Mouse (Mus musculus): ENCODE measurements around the gene Rnaset2a.
"Not testable (repeated sequence)": the region's sequence is repeated elsewhere in the genome, so short reads cannot be mapped to it uniquely, and the experiment has no call there.

DNA sequence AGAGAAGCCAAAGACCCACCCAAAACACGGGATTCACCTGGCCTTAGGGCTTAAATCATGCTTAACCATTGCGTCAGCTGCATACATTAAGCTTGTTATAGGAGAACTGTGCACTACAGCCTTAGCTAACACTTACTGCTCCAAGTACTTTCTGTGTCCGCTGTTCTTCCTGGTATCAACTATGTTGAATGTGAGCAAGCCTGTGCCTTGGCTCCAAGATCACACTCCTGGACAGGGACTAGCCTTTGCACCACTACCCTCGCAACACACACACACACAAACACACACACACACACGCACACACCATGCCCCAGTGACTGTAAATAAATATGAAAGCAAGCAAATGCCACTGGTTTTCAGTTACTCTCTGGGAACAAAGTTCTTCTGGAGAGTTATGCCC lies 966 bp downstream of the Rnaset2a start:
- not testable (repeated sequence) for TF ChIP-seq POLR2A (IDR thresholded peaks at IDR 0.05; ENCODE audit: insufficient read length, low read depth); TCF12 (IDR thresholded peaks at IDR 0.05; ENCODE audit: insufficient read depth, poor library complexity, severe bottlenecking); MYOD1 (IDR thresholded peaks at IDR 0.05; ENCODE audit: control insufficient read depth in 1 of 3, insufficient read length in 2 of 3, low read depth in 2 of 3); MAX (IDR thresholded peaks at IDR 0.05; ENCODE audit: low read depth); E2F4 (IDR thresholded peaks at IDR 0.05; ENCODE audit: insufficient read depth); USF1 (IDR thresholded peaks at IDR 0.05; ENCODE audit: low read depth)

Measured in myocyte (in vitro differentiated cells).